Mouse (Mus musculus) spleen, postnatal 4 days (tissue): ENCODE data around the gene Ccdc22.
A peak's percentile ranks its signal among the peaks of the same experiment; 100 is the strongest.

Experiments
- DNase-seq, 2 experiments: peaks; one replicate each; pipeline ENCODE4 v3.0.0; 2022; ENCODE audit warnings: low spot score in 2 of 2

The Ccdc22 gene

GRCm38 (mm10) chrX:7573176-7574086 lies 31.9 kb downstream of the Ccdc22 start, which contains the start of gene Foxp3:
Gene Foxp3 (plus strand): TSS chrX:7573644.
- peak; percentile 60 to 84 for DNase-seq

GRCm38 (mm10) chrX:7572466-7572865 lies 32.9 kb downstream of the Ccdc22 start:
- no peak for DNase-seq

GRCm38 (mm10) chrX:7571565-7572136 lies 33.7 kb downstream of the Ccdc22 start:
- DNase-seq = no peak

- no peak for DNase-seq
Observed at GRCm38 (mm10) chrX:7570481-7571175, 34.7 kb downstream of the Ccdc22 start.

GRCm38 (mm10) chrX:7567491-7567890 lies 37.8 kb downstream of the Ccdc22 start:
- DNase-seq = no peak

GRCm38 (mm10) chrX:7566352-7566751 lies 39.0 kb downstream of the Ccdc22 start:
- DNase-seq = no peak

GRCm38 (mm10) chrX:7563076-7563475 lies 42.2 kb downstream of the Ccdc22 start:
- no peak for DNase-seq

- DNase-seq = no peak
Observed at GRCm38 (mm10) chrX:7553474-7553873, 51.8 kb downstream of the Ccdc22 start.
